Mouse (Mus musculus) liver, adult 2 months (tissue): ENCODE measurements around the gene Emc8.

Experiments used
- CTCF ChIP-seq: fragments of 200-500 bp; IDR thresholded peaks from 2 replicates; pipeline ENCODE4 v1.5.1; 2011; ENCODE audit warnings: low read depth, low read length, control low read depth
- POLR2A ChIP-seq: fragments of 200-500 bp; IDR thresholded peaks from 2 replicates; pipeline ENCODE4 v1.6.1; 2011; ENCODE audit warnings: low read length, control low read depth; ENCODE audit not compliant: insufficient read depth; ENCODE audit errors: extremely low read depth

- TF ChIP-seq POLR2A: no peak
- no peak for TF ChIP-seq CTCF
These were observed 25.6 kb upstream of the Emc8 start for GRCm38 (mm10) chr8:120693861-120694493.
